Mouse (Mus musculus): ENCODE results near the gene Uba5. TPM values are rescaled to one million over a fixed set of nuclear protein-coding genes. Genes with fewer than 3 reads are reported as not detected.

The Uba5 gene
- polyA plus RNA-seq (2015; fragmentation: Nextera tagmentation; extraction: Ambion mirVana): 63.8 and 68.5 TPM in 2 replicates

GRCm38 (mm10) chr9:104062430-104063243 lies at the start of gene Uba5:
Gene Uba5 (minus strand): TSS chr9:104063134.
- Histone ChIP-seq H3K9ac (replicated peaks; ENCODE audit: low read depth, low read length) (peak within 1 kb of the TSS; percentile 81), H3K27me3 (replicated peaks; ENCODE audit: control insufficient read depth, insufficient read depth, low read length) (no peaks in the 10 kb centered on the region), H3K4me2 (ENCODE audit: low read length) (peak within 1 kb of the TSS; percentile 98), H3K9me3 (ENCODE audit: control insufficient read depth, low read length) (no peaks in the 10 kb centered on the region), H3K4me3 (replicated peaks; ENCODE audit: low read length) (peak within 1 kb of the TSS; percentile 86), H3K4me1 (replicated peaks; ENCODE audit: control insufficient read depth, insufficient read depth, low read length) (peaks cover 20% of the 10 kb centered on the region), H3K27ac (ENCODE audit: low read length) (peak within 1 kb of the TSS; percentile 62), H3K36me3 (ENCODE audit: control insufficient read depth, insufficient read depth) (peaks cover 8% of the 10 kb centered on the region; the same call in 1 of the 2 replicates)
- ATAC-seq: peak; percentile 80
- WGBS: under 1% methylated on average over 58 of the region's 59 CpGs

- no peak for ATAC-seq
- Histone ChIP-seq H3K4me3 (replicated peaks; ENCODE audit: low read length) (no peak overlapping the region), H3K36me3 (ENCODE audit: control insufficient read depth, insufficient read depth) (no peaks in the 10 kb centered on the region), H3K27ac (ENCODE audit: low read length) (no peak overlapping the region), H3K9ac (replicated peaks; ENCODE audit: low read depth, low read length) (no peak overlapping the region), H3K27me3 (replicated peaks; ENCODE audit: control insufficient read depth, insufficient read depth, low read length) (no peaks in the 10 kb centered on the region), H3K9me3 (ENCODE audit: control insufficient read depth, low read length) (peaks cover 5% of the 10 kb centered on the region; the same call in 1 of the 2 replicates), H3K4me2 (ENCODE audit: low read length) (no peak overlapping the region), H3K4me1 (replicated peaks; ENCODE audit: control insufficient read depth, insufficient read depth, low read length) (no peaks in the 10 kb centered on the region)
- WGBS: 95% methylated on average over 5 of the region's 5 CpGs
These were observed 46.2 kb upstream of the Uba5 start for GRCm38 (mm10) chr9:104109151-104109550.

GRCm38 (mm10) chr9:104108571-104109143 lies 45.7 kb upstream of the Uba5 start:
- H3K9ac ChIP-seq (replicated peaks; ENCODE audit: low read depth, low read length): no peak overlapping the region

GRCm38 (mm10) chr9:104107482-104107881 lies 44.5 kb upstream of the Uba5 start:
- Histone ChIP-seq H3K27ac (ENCODE audit: low read length) (no peak overlapping the region), H3K4me2 (ENCODE audit: low read length) (no peak overlapping the region), H3K36me3 (ENCODE audit: control insufficient read depth, insufficient read depth) (no peaks in the 10 kb centered on the region), H3K4me3 (replicated peaks; ENCODE audit: low read length) (no peak overlapping the region), H3K9ac (replicated peaks; ENCODE audit: low read depth, low read length) (no peak overlapping the region), H3K9me3 (ENCODE audit: control insufficient read depth, low read length) (peaks cover 5% of the 10 kb centered on the region; the same call in 1 of the 2 replicates), H3K27me3 (replicated peaks; ENCODE audit: control insufficient read depth, insufficient read depth, low read length) (no peaks in the 10 kb centered on the region), H3K4me1 (replicated peaks; ENCODE audit: control insufficient read depth, insufficient read depth, low read length) (no peaks in the 10 kb centered on the region; the same call in 1 of the 2 replicates)
- 83% methylated on average over 6 of the region's 6 CpGs for WGBS
- no peak for ATAC-seq

More at GRCm38 (mm10) chr9:104108571-104109143, 45.7 kb upstream of the Uba5 start:
- Histone ChIP-seq H3K27me3 (replicated peaks; ENCODE audit: control insufficient read depth, insufficient read depth, low read length) (no peaks in the 10 kb centered on the region), H3K4me1 (replicated peaks; ENCODE audit: control insufficient read depth, insufficient read depth, low read length) (no peaks in the 10 kb centered on the region), H3K4me3 (replicated peaks; ENCODE audit: low read length) (no peak overlapping the region), H3K4me2 (ENCODE audit: low read length) (no peak overlapping the region), H3K9me3 (ENCODE audit: control insufficient read depth, low read length) (peaks cover 5% of the 10 kb centered on the region; the same call in 1 of the 2 replicates), H3K36me3 (ENCODE audit: control insufficient read depth, insufficient read depth) (no peaks in the 10 kb centered on the region), H3K27ac (ENCODE audit: low read length) (no peak overlapping the region)
- no peak for ATAC-seq
- 66% methylated on average over 2 of the region's 2 CpGs for WGBS

- H3K9me3 ChIP-seq (ENCODE audit: control insufficient read depth, low read length): peaks cover 4% of the 10 kb centered on the region; the same call in 1 of the 2 replicates
- H3K27me3 ChIP-seq (replicated peaks; ENCODE audit: control insufficient read depth, insufficient read depth, low read length): no peaks in the 10 kb centered on the region
- H3K4me3 ChIP-seq (replicated peaks; ENCODE audit: low read length): no peak overlapping the region
- H3K27ac ChIP-seq (ENCODE audit: low read length): no peak overlapping the region
- no peak for ATAC-seq
- no peaks in the 10 kb centered on the region; the same call in 1 of the 2 replicates for H3K4me1 ChIP-seq (replicated peaks; ENCODE audit: control insufficient read depth, insufficient read depth, low read length)
- H3K9ac ChIP-seq (replicated peaks; ENCODE audit: low read depth, low read length): no peak overlapping the region
- no peak overlapping the region for H3K4me2 ChIP-seq (ENCODE audit: low read length)
- 81% methylated on average over 9 of the region's 9 CpGs for WGBS
- no peaks in the 10 kb centered on the region for H3K36me3 ChIP-seq (ENCODE audit: control insufficient read depth, insufficient read depth)
These were observed 44.0 kb upstream of the Uba5 start for GRCm38 (mm10) chr9:104106930-104107329.

GRCm38 (mm10) chr9:104104986-104105385 lies 42.1 kb upstream of the Uba5 start:
- no peak overlapping the region for H3K9ac ChIP-seq (replicated peaks; ENCODE audit: low read depth, low read length)
- no peaks in the 10 kb centered on the region for H3K36me3 ChIP-seq (ENCODE audit: control insufficient read depth, insufficient read depth)
- WGBS: 79% methylated on average over 2 of the region's 2 CpGs
- no peaks in the 10 kb centered on the region for H3K27me3 ChIP-seq (replicated peaks; ENCODE audit: control insufficient read depth, insufficient read depth, low read length)
- no peak overlapping the region for H3K4me3 ChIP-seq (replicated peaks; ENCODE audit: low read length)
- H3K27ac ChIP-seq (ENCODE audit: low read length): no peak overlapping the region
- H3K4me2 ChIP-seq (ENCODE audit: low read length): no peak overlapping the region
- ATAC-seq: no peak
- H3K9me3 ChIP-seq (ENCODE audit: control insufficient read depth, low read length): no peaks in the 10 kb centered on the region
- no peaks in the 10 kb centered on the region; the same call in 1 of the 2 replicates for H3K4me1 ChIP-seq (replicated peaks; ENCODE audit: control insufficient read depth, insufficient read depth, low read length)

- 16% methylated on average over 2 of the region's 2 CpGs for WGBS
- Histone ChIP-seq H3K27ac (ENCODE audit: low read length) (no peak overlapping the region), H3K36me3 (ENCODE audit: control insufficient read depth, insufficient read depth) (no peaks in the 10 kb centered on the region), H3K27me3 (replicated peaks; ENCODE audit: control insufficient read depth, insufficient read depth, low read length) (no peaks in the 10 kb centered on the region), H3K4me3 (replicated peaks; ENCODE audit: low read length) (no peak overlapping the region), H3K9me3 (ENCODE audit: control insufficient read depth, low read length) (no peaks in the 10 kb centered on the region), H3K4me1 (replicated peaks; ENCODE audit: control insufficient read depth, insufficient read depth, low read length) (no peaks in the 10 kb centered on the region; the same call in 1 of the 2 replicates), H3K4me2 (ENCODE audit: low read length) (no peak overlapping the region), H3K9ac (replicated peaks; ENCODE audit: low read depth, low read length) (no peak overlapping the region)
- no peak for ATAC-seq
These were observed 40.0 kb upstream of the Uba5 start for GRCm38 (mm10) chr9:104102901-104103300.

GRCm38 (mm10) chr9:104102301-104102700 lies 39.4 kb upstream of the Uba5 start:
- no peak for ATAC-seq

GRCm38 (mm10) chr9:104101458-104101857 lies 38.5 kb upstream of the Uba5 start:
- Histone ChIP-seq H3K9me3 (ENCODE audit: control insufficient read depth, low read length) (no peaks in the 10 kb centered on the region), H3K4me3 (replicated peaks; ENCODE audit: low read length) (no peak overlapping the region), H3K36me3 (ENCODE audit: control insufficient read depth, insufficient read depth) (no peaks in the 10 kb centered on the region), H3K27ac (ENCODE audit: low read length) (no peak overlapping the region), H3K4me1 (replicated peaks; ENCODE audit: control insufficient read depth, insufficient read depth, low read length) (no peaks in the 10 kb centered on the region; the same call in 1 of the 2 replicates), H3K27me3 (replicated peaks; ENCODE audit: control insufficient read depth, insufficient read depth, low read length) (no peaks in the 10 kb centered on the region), H3K9ac (replicated peaks; ENCODE audit: low read depth, low read length) (no peak overlapping the region), H3K4me2 (ENCODE audit: low read length) (no peak overlapping the region)
- WGBS: 12% methylated on average over 3 of the region's 3 CpGs
- ATAC-seq: no peak

More at GRCm38 (mm10) chr9:104102301-104102700, 39.4 kb upstream of the Uba5 start:
- Histone ChIP-seq H3K4me3 (replicated peaks; ENCODE audit: low read length) (no peak overlapping the region), H3K27me3 (replicated peaks; ENCODE audit: control insufficient read depth, insufficient read depth, low read length) (no peaks in the 10 kb centered on the region), H3K4me1 (replicated peaks; ENCODE audit: control insufficient read depth, insufficient read depth, low read length) (no peaks in the 10 kb centered on the region; the same call in 1 of the 2 replicates), H3K4me2 (ENCODE audit: low read length) (no peak overlapping the region), H3K36me3 (ENCODE audit: control insufficient read depth, insufficient read depth) (no peaks in the 10 kb centered on the region), H3K27ac (ENCODE audit: low read length) (no peak overlapping the region), H3K9me3 (ENCODE audit: control insufficient read depth, low read length) (no peaks in the 10 kb centered on the region), H3K9ac (replicated peaks; ENCODE audit: low read depth, low read length) (no peak overlapping the region)
- WGBS: 25% methylated on average over 6 of the region's 6 CpGs

All from forebrain, embryonic 16.5 days (tissue).